Mouse (Mus musculus) right cerebral cortex, postnatal 10 days (tissue): ENCODE results near the gene Piezo1.

Source experiments
- DNase-seq, 2 experiments: peaks; one replicate each; pipeline ENCODE4 v3.0.0; 2021; ENCODE audit warnings: low spot score in 2 of 2

The Piezo1 gene

DNA sequence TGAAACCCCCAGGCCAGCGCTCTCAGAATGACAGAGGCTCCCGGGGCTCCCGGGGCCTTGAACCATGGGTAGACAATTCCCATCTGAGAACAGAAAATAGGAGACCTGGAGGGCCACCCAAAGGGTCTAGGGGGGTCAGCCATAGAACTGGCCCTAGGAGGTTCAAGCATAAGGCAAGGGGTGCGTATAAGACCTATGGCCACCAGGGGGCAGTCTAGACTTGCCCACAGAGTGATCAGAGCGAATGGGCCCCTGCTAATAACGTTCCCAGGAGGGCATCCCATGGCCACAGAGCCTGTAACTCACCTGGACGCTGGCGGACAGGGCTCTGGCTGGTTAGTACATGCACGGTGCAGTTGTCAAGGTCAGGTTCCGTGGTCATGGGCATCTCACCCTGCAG lies 50.3 kb downstream of the Piezo1 start:
- DNase-seq: peak; percentile 63 to 80

DNA sequence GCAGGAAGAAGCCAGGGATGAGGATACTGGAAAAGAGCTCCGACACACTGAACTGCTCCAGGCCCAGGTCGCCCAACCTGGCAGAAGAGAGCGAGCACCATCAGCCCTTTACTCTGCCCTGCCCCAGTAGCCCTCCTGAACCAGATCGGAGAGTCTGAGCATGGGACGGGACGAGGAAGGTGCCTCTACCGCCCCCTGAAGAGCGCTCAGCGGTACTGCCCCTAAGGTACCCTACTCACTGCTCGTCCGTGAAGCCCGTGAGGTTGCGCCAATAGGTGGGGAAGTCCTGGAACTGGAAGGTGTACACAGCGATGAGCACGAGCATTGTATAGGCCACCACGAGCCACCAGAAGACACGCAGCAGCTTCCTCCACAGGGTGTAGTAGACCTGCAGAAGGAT lies 53.2 kb downstream of the Piezo1 start:
- DNase-seq: no peak

DNA sequence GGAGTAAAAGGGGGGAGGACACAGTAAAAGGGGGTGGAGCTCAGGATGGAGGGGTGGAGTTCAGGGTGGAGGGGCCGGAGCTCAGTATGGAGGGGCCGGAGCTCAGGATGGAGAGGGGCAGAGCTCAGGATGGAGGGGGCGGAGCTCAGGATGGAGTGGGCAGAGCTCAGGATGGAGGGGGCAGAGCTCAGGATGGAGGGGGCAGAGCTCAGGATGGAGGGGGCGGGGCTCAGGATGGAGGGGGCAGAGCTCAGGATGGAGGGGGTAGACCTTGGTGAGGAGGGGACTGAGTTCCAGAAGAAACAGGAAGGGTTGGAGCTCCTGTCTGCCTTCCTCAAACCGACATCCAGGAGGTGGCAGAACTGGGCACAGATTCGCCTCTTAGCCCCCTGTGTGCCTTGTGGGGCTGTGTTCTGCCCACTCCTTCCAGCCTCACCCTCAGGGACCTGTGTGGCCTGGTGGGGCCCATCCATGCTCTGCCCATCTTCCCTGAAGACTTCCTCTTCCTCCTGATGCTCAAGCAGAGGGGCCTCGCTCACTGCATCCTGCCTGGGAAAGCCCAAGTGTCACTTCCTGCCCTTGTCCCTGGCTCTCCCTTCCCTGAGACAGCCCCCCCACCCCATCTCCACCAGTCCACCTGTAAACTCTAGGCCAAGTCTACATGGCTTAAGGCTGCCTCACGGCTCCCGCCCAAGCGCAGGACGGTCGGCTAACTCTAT lies 54.0 kb downstream of the Piezo1 start:
- DNase-seq: no peak

DNA sequence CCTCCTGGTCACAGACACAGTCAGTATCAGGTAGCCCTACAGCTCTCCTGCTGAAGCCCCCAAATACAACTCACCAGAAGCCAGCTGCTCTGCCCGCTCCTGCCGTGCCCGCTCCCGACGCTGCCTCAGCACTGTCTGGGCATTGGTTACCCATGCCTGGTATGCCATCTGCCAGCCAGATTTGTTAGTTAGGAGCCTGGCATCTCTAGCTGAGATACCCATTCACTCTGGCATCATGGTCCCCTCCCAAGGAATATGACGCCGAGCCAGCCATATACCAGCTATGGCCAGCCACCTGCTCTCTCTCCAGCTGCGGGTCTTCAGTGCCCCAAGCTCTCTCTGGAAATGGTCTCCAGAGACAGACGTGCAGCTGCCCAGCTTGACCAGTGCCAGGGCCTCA lies 62.7 kb downstream of the Piezo1 start:
- no peak for DNase-seq

DNA sequence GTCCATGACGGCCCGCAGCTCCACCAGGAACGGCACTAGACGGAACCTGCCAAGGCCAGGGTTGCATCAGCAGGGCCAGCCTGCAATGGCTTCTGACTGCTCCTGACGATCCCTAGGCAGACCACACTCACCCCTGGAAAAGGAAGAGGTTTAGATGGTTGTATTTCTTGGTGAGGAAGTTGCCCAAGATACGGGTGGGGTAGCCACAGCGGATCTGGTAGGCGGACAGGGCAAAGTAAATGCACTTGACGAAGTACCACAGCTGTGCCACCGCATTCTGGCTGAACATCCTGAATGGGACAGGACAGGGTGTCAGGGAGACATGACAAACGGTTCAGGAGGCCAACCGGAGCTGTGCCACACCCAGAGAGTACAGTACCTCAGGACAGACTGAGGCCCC lies 66.3 kb downstream of the Piezo1 start:
- DNase-seq: no peak

DNA sequence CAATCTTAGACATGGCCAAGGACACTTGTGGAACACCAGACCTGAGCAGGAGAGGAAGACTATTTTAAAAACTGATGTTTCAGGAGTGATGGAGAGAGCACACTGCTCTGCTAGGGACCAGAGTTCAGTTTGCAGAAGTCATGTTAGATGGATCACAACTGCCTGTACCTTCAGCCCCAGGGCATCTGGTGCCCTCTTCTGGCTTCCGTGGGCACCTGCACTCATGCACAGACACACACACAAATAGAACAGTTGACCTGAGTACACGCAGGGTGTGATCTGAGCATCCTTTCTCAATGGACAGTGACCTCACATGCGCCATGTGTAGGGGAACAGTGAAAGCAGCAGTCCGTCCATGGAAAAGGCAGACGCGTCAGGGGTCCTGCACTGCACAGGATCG lies 67.3 kb downstream of the Piezo1 start:
- no peak for DNase-seq

DNA sequence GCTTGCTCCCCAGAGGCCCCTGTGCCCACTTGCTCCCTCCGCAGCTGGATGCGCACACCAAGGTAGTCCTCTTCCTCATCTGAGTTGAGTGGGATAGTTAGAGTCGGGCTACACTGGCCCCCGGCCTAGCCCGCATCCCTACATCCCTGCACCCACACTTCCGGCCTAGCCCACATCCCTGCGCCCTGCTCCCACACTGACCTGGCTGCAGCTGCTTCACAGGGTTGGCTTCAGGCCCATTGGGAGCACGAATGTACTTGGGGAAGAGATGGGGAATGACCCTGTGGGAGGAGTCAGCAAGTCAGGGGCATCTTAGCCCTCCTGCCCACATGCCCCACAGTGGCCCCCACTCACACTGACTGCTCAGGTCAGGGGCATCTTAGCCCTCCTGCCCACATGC lies 68.7 kb downstream of the Piezo1 start:
- no peak for DNase-seq

DNA sequence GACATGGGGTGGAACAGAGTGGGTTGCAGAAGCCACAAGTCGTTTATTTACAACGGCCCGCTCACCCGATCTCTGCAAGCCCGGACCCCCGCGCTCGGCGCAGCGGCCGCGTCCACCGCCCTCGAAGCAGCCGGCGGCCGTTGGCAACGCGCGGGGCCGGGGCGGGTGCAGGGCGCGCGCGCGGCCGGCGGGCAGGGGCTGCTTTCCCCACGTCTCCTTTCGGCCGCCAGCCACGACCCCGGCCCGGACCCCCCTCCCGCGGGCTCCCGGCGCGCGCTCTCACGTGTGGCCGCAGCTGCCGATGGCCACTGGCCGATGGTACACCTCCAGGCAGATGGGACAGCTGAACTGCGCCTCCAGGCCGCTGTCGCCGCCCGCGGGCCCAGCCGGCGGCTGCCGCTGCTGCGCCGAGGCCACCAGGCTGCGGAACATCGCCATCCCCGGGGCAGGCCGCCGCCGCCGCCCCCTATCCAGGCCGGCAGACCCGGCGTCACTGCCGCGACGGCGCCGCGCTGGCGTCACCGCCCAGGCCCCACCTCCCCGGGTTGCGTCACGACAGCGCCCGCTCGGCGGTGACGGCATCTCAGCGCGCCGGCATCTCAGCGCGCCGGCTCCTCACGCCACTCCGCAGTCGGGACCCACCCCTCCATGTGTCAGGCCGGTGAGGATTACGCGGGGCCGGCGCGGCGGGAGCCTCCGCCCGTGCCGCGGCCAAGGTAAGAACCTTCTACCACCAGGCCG lies 75.4 kb downstream of the Piezo1 start, which contains the start of the genes Rnf166 and Ctu2:
Gene Rnf166 (minus strand): TSS at position 485 of the 741 bp plus-strand sequence.
Gene Ctu2 (plus strand): TSS at position 564 of the 741 bp plus-strand sequence.
- peak; percentile 94 to 96 for DNase-seq

DNA sequence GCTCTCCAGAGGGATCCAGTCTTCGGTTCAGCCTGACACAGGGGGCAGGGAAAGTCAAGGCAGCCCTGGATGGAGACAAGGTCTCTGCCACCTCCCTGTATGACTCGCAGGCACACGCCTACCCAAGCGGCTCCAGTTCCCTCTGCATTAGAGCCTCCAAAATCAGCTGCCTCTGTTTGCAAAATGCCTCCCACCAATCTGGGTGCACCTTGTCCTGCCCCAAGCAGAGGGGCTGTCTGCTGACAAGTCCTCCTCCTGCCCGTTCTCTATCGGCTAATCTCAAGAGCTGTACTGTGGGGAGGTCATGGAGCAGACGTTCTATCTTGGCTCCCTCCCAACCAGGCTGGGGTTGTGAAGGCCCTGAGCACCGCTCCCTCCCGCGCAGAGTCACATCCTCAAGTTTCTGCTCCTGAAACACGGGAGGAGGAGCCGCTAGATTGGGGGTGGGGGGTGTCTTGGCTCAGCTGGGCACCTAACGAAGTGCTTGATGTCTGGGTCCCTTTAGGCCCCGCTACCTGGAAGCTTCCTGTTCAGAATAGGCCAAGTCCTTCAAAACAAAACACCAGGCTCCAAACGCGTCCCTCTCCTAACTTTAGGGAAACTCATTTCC lies 76.1 kb downstream of the Piezo1 start:
- peak in 1 of 2 experiments; percentile 66 for DNase-seq

DNA sequence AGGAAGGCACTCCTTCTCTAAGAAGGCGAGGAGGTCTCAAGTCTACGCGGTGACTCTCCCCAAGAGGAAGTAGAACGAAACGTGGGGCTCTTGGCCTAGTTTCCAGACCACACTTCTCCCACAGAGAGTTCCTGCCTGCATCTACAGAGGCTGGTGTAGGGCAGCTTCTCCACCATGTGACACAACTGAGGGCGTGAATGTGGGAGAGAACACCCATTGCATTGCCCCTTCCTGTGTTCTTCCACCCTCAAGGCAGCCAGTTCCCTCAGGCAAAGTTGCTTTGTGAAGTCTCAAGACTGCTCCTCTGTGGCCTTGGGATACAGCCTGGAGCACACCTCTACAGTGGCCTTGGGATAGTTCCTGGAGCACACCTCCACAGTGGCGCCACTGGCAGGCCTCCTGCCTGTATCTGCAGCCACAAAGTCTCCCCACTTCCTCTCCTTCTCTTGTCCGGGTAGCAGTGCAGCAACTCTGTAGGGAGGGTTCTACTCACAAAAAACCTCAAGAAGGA lies 77.2 kb downstream of the Piezo1 start:
- no peak for DNase-seq

DNA sequence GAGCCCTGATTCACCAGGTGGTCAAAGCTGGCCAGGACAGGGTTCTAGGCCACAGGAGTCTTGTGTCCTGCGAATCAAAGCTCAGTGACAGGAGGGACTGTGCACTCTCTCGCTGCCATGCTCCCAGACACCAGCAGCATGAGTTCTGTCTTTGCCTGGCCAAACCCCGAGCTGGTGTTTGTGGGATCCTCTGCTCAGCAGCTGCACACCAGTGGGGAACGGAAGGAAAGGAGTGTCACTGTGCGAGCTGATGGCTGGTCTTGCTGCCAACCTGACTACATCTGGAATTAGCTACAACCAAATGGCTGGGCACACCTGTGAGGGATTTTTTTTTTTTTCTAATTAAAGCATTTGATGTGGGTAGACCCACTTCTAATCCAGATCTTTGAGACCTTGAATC lies 80.4 kb downstream of the Piezo1 start:
- no peak for DNase-seq

DNA sequence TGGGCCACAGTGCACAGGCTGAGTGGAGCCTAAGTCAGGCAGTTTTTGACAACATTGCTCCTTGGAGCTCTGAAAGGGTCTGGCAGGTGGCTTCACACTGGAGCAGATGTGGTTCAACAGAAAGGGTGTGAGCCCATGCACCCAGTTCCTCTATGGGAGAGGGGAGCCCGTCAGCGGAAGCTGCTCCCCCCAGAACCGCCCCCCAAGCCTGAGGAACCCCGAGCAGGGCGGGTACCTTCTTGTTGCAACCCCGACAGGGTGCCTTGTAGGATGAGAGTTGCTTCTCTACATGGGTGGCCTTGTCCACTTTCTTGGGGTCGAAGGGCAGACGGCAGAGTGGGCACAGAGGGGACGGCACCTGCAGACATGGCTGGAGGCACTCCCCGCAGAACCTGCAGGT lies 81.2 kb downstream of the Piezo1 start:
- no peak for DNase-seq

DNA sequence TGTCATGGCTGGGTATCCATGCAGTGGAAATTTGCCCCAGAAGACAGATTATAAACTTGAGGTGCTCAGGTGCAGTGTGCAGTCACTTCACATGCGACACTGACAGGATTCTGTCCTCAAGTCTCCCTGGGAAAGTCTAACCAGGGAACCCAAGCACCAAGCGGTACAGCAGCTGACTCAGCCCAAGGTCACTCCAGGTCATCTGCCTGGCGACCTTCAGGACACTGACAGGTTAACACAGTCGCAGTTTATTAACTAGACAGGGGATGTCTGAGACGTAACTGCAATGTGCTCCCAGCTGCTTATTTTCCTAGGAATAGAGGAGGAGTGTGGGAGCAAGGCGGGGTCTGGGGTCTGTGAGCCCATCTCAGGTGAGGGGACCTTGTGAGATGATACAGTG lies 81.7 kb downstream of the Piezo1 start:
- no peak for DNase-seq

DNA sequence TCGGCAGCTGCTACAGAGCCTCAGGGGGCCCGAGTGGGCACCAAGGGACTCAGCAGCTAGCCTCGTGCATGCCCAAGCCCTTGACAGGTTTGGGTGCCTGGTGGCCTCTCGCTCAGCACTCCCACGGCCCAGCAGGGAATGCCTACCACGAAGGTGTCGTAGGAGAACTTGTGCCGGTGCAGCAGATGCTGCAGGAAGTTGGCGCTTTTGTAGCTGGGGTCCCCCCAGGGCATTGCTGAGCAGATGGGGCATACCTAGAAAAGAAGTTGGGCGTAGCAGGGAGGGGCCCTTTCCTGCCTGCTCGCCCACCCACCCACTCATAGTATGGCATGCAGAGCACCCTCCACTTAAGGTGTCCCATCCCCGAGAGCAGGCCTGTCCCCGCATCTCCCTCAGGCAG lies 83.3 kb downstream of the Piezo1 start:
- no peak for DNase-seq

DNA sequence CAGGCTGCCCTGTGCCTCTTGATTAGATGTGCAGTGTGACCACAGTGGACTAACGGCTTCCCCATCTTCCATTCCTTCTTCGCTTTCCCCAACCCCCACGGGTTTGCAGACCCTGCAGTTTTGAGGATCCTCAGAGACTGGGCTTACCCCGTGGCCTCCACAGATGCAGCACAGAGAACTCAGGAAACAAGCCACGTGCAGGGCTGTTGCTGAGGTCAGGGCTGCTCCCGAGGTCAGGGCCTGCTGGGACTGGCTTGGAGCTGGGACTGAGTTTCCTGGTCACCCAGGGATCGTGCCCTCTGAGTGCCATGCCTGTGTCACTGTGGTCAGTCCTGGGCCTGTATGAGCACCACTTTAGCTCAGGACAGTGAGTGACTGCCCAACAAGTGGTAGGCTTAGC lies 86.1 kb downstream of the Piezo1 start:
- DNase-seq: no peak

DNA sequence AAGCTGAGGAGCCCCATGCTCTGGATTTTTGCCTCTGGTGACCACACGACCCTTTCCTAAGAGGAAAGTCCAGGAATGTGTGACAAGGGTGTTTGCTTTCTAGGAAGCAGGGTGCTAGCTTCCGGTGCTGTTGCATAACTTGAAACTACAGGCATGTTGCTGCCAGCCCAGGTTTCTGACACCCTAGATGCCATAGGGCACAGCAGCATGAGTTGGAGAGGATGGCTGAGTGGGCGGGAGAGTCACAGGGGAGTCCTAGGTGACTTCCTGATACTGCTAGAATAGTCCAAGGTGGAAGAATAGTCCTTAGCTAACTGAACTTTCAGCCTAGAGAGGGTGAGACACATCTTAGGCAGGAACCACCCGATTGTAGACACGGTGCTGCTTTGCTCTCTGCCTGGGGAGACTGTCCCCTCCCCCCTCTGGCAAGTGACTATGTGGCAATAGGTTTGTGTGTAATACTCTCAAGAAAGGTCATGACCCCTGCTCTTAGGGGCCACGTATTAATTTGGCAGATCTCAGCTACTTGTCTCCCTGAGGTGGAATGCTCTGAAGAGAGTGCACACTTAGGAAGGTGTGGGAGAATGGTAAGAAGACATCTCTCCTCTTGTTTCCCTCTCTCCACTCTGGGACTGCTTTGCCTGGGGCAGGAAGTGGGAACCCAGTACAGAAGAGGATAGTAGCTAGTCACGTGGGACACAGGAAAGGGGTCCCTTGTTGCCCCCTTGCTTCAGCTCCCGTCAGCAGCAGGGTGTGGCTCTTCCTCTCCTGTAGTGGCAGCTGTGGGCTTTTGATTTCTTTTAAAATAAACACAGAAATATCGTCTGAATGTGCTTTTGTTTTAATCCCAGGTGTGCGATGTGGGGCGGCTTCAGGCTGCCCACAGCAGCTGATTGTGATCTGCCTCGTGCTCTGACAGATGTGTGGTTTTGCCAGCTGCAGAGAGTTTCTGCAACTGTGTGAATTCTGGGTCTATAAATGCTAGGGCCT lies 87.2 kb downstream of the Piezo1 start:
- no peak for DNase-seq

DNA sequence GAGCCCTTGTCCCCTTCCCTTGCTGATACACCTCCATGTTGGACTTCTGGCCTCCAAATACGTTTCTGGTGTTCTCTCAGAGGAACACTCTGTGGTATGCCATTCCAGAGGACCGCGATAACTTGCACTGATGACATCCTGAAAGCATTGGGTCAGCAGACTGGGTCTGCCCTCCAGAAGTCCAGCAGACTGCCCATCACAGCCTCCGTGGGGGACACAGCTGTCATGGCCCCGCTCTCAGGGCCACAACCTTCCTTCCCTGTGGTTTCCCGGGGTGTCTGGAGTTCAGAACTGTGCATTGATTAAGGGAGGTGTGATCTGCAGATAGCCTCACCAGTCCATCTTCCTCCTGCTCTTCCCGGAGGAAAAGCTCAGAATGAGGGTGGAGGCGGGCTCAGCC lies 88.6 kb downstream of the Piezo1 start:
- no peak for DNase-seq

DNA sequence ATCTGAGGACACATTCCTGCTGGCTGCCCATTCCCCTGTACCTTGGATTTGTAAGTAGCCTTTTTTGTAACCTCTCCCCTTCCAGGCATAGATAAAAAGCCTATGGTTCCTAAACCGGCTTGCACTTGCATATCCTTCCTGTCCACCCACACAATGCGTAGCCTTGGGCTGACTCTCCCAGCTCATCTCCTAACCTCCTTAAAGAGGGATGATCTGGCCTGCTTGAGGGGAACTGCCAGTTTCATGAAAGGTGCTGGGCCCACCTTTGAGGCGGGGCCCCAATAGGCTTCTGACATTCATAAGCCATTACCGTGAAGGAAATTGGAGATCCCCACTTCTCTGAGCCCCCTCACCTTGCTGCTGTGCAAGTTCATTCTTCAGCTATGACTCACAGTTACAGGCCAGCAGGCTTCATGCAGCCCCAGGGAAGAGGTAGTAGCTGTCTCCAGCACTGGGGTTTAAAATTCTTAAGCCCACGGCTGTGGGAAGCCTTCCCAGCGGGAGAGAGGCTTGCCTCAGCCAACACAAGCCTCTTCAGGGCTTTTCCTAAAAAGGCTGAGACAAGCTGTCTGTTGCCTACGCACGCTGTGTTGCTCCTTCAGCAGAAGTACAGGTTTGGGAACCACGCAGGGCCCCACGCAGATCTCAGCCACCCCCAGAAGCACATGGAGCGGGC lies 89.5 kb downstream of the Piezo1 start:
- DNase-seq: no peak

DNA sequence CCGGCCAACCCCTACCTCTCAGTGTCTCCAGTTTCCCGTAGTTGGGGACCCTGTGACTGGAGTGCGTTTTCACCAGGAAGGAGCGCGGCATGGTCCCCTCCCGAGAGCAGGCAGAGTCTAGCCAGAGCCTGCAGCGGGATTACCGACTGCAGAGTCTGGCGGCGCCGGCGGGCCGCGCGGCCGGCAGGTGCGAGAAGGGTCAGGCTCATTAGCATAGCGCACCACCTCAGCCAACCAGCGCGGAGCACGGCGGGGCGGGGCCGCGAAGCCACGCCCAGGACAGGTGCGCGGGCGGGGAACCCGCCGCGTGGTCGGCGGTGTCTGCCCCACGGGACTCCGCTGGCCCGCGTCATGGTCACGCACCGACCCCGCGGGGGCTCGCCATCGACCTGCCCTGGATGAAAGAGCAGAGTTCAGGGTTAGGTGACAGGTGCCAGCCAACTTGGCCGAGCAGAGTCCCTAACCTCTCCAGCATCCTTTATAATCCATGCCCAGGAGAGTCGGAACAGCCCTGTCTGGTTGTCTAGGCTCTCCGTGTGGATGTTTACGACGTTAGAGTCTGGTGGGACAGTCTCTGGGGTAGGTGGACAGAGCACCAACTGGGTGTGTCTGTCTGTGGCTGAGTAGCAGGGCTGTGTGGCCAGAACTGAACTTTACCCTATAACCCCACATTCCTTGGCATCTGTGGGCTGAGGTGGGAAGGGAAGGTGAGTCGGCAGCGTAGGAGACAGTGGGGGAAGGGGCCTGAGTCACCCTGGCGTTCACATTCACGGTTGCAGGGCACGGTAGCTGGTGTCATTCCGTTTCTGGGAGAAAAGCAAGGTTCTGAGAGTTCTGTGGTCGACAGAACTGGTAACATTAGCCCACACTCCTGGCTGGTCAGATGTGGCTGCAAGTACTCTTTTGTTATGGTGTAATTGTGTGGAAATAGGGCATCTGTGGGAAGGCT lies 90.3 kb downstream of the Piezo1 start, which contains the start of gene Snai3:
Gene Snai3 (minus strand): TSS at position 210 of the 949 bp plus-strand sequence.
- DNase-seq: no peak

DNA sequence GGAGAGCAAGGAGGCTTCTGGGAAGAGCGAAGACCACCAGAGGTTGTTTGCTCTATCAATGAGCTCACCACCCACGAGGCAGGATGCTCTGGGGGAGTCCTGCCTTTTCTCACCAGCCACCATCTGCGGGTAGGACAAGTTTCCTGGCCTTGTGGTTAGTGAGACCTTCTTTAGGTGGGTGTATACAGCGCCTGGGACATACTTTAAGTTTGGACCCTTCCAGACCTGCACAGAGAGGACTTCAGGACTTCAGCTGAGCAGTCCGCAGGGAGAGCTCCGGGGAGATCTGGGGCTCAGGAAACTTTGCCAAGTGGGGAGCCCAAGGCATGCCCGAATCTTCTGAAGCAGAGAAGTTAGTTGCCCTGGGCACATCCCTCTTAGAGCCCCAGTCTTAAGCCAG lies 91.1 kb downstream of the Piezo1 start:
- no peak for DNase-seq
